Mouse (Mus musculus): ENCODE measurements around the gene Olfr457.
"Not testable (repeated sequence)": the region's sequence is repeated elsewhere in the genome, so short reads cannot be mapped to it uniquely, and the experiment has no call there.

- not testable (repeated sequence) for TF ChIP-seq POLR2A (IDR thresholded peaks at IDR 0.05; ENCODE audit: borderline replicate concordance, extremely low read depth, insufficient read depth, insufficient read length, poor library complexity, severe bottlenecking); CTCF (IDR thresholded peaks at IDR 0.05; ENCODE audit: borderline replicate concordance, extremely low read depth, insufficient read depth, insufficient read length)
Observed at GRCm38 (mm10) chr6:42471298-42471697, 4.8 kb downstream of the Olfr457 start.
